Mouse (Mus musculus) liver, embryonic 14.5 days (tissue): ENCODE measurements around the gene Cdk13. TPM values are rescaled to one million over a fixed set of nuclear protein-coding genes. Genes with fewer than 3 reads are reported as not detected.

ENCODE experiments used
- ATAC-seq: fragments of 200-750 bp; cut with Nextera tagmentation; 2 replicates; pipeline ENCODE4 v1.8.0; 2017; ENCODE audit warnings: moderate number of reproducible peaks, mild to moderate bottlenecking, moderate library complexity; ENCODE audit not compliant: insufficient read depth
- DNase-seq, 3 experiments: peaks; one replicate each; pipeline ENCODE4 v3.0.0-alpha.2; 2012 to 2013; ENCODE audit warnings: low read depth in 3 of 3, low spot score in 3 of 3
- H3K27ac ChIP-seq: fragments of 300-500 bp; sonication (generic); 2 replicates; pipeline ENCODE4 v1.5.1; 2014; ENCODE audit warnings: moderate library complexity, mild to moderate bottlenecking, control low read depth, inconsistent platforms
- H3K27me3 ChIP-seq: fragments of 300-500 bp; sonication (generic); 2 replicates; pipeline ENCODE4 v1.6.1; 2014; ENCODE audit warnings: mild to moderate bottlenecking, low read length, moderate library complexity; ENCODE audit not compliant: control insufficient read depth, insufficient read depth
- H3K36me3 ChIP-seq: fragments of 300-500 bp; sonication (generic); replicated peaks from 2 replicates; pipeline ENCODE4 v1.6.1; 2014; ENCODE audit warnings: low read depth; ENCODE audit not compliant: control insufficient read depth, insufficient read depth
- H3K4me1 ChIP-seq, 2 experiments: fragments of 200-500 bp in 1 of 2; fragments of 300-500 bp in 1 of 2; sonication (generic) in 1 of 2; replicated peaks; 2 replicates each; pipeline ENCODE4 v1.6.1; 2012 to 2014; ENCODE audit warnings: antibody characterized with exemption in 1 of 2, inconsistent platforms in 1 of 2, low read length in 1 of 2; ENCODE audit not compliant: control insufficient read depth in 2 of 2, insufficient read depth in 2 of 2
- H3K4me2 ChIP-seq: fragments of 300-500 bp; sonication (generic); 2 replicates; pipeline ENCODE4 v1.6.1; 2014; ENCODE audit warnings: low read depth, mild to moderate bottlenecking, control low read depth, moderate library complexity
- H3K4me3 ChIP-seq, 2 experiments: fragments of 200-500 bp in 1 of 2; fragments of 300-500 bp in 1 of 2; sonication (generic) in 1 of 2; 2 replicates each; pipeline ENCODE4 v1.5.1; 2012 to 2014; ENCODE audit warnings: low read depth in 2 of 2, low read length in 2 of 2, mild to moderate bottlenecking in 2 of 2, control low read depth in 1 of 2, inconsistent platforms in 1 of 2, moderate library complexity in 1 of 2; ENCODE audit not compliant: insufficient read depth in 1 of 2
- H3K9ac ChIP-seq: fragments of 300-500 bp; sonication (generic); replicated peaks from 2 replicates; pipeline ENCODE4 v1.6.1; 2014; ENCODE audit warnings: mild to moderate bottlenecking, control low read depth, moderate library complexity
- H3K9me3 ChIP-seq: fragments of 300-500 bp; sonication (generic); 2 replicates; pipeline ENCODE4 v1.6.1; 2016; ENCODE audit warnings: low read length, mixed read lengths; ENCODE audit not compliant: control insufficient read depth
- CTCF ChIP-seq: IDR thresholded peaks from 2 replicates; pipeline ENCODE4 v1.5.1; 2016; ENCODE audit warnings: antibody characterized with exemption, low read depth, control low read depth
- EP300 ChIP-seq: IDR thresholded peaks from 2 replicates; pipeline ENCODE4 v1.6.1; 2016; ENCODE audit warnings: antibody characterized with exemption, low read depth
- WGBS: fragments of 180-500 bp; shearing (Covaris S2); extraction: QIAGEN DNeasy Blood & Tissue Kit; methylation state at CpG from one replicate; pipeline ENCODE4 v1.1.7; 2014; ENCODE audit not compliant: insufficient replicate concordance; 5-methylcytosine and 5-hydroxymethylcytosine counted together
- polyA plus RNA-seq, 2 experiments: library from polyadenylated mRNA; depleted of rRNA in 1 of 2; stranded (reverse) in 1 of 2; unstranded in 1 of 2; fragments of >200 nt; fragmentation: Nextera tagmentation in 1 of 2; extraction: Ambion mirVana in 1 of 2; gene quantifications; 2 replicates each; pipeline versions ENCODE4 v1.2.1 to v1.2.3; 2012 to 2014

Cdk13 gene
- polyA plus RNA-seq, 2 experiments, result 5.7 to 9.3 TPM

- no peak for ATAC-seq
- Histone ChIP-seq H3K27ac (no peak overlapping the region), H3K4me1 (no peaks in the 10 kb centered on the region), H3K36me3 (no peaks in the 10 kb centered on the region), H3K9me3 (no peaks in the 10 kb centered on the region), H3K4me3 (no peak overlapping the region), H3K27me3 (no peaks in the 10 kb centered on the region), H3K4me2 (no peak overlapping the region), H3K9ac (no peak overlapping the region)
- TF ChIP-seq CTCF (peak; percentile 60), EP300 (no peak)
- 39% methylated on average over 16 of the region's 16 CpGs for WGBS
- DNase-seq, result peak in 1 of 3 experiments; percentile 7
Observed at GRCm38 (mm10) chr13:17837610-17838483, 33.0 kb upstream of the Cdk13 start.

- Histone ChIP-seq H3K27me3 (no peaks in the 10 kb centered on the region), H3K36me3 (no peaks in the 10 kb centered on the region), H3K9ac (no peak overlapping the region), H3K4me2 (no peak overlapping the region), H3K27ac (no peak overlapping the region), H3K4me1 (no peaks in the 10 kb centered on the region), H3K9me3 (no peaks in the 10 kb centered on the region), H3K4me3 (no peak overlapping the region)
- 32% methylated on average over 7 of the region's 7 CpGs for WGBS
- ATAC-seq, result no peak
- DNase-seq, result no peak
- TF ChIP-seq CTCF (no peak), EP300 (no peak)
Observed at GRCm38 (mm10) chr13:17836808-17837207, 31.9 kb upstream of the Cdk13 start.

GRCm38 (mm10) chr13:17832940-17833339, 28.0 kb upstream of the Cdk13 start:
- H3K4me1 ChIP-seq, result no peaks in the 10 kb centered on the region
- no peak overlapping the region for H3K9ac ChIP-seq
- no peak overlapping the region for H3K4me3 ChIP-seq
- no peak overlapping the region for H3K27ac ChIP-seq
- no peaks in the 10 kb centered on the region for H3K36me3 ChIP-seq
- H3K4me2 ChIP-seq, result no peak overlapping the region
- DNase-seq, result no peak
- WGBS, result 40% methylated on average over 3 of the region's 3 CpGs
- H3K9me3 ChIP-seq, result no peaks in the 10 kb centered on the region
- no peaks in the 10 kb centered on the region for H3K27me3 ChIP-seq
- ATAC-seq, result no peak
- TF ChIP-seq EP300 (no peak), CTCF (no peak)

- H3K4me3 ChIP-seq, result no peak overlapping the region
- no peak overlapping the region for H3K9ac ChIP-seq
- H3K4me1 ChIP-seq, result no peaks in the 10 kb centered on the region
- TF ChIP-seq CTCF (no peak), EP300 (no peak)
- no peaks in the 10 kb centered on the region for H3K36me3 ChIP-seq
- H3K9me3 ChIP-seq, result no peaks in the 10 kb centered on the region
- DNase-seq, result no peak
- ATAC-seq, result no peak
- H3K27ac ChIP-seq, result no peak overlapping the region
- H3K27me3 ChIP-seq, result no peaks in the 10 kb centered on the region
- WGBS, result 52% methylated on average over 2 of the region's 2 CpGs
- H3K4me2 ChIP-seq, result no peak overlapping the region
Observed at GRCm38 (mm10) chr13:17817226-17817625, 12.3 kb upstream of the Cdk13 start.

- Histone ChIP-seq H3K27ac (peak overlapping the region; percentile 60), H3K9me3 (no peaks in the 10 kb centered on the region), H3K4me1 (peaks cover 3 to 7% of the 10 kb centered on the region in 2 experiments), H3K36me3 (peaks cover 2% of the 10 kb centered on the region), H3K9ac (peak overlapping the region; percentile 74), H3K4me3 (peak overlapping the region; percentile 89 to 100), H3K4me2 (peak overlapping the region; percentile 90), H3K27me3 (no peaks in the 10 kb centered on the region)
- DNase-seq (peak in 1 of 3 experiments; percentile 2), ATAC-seq (peak; percentile 2; the same call in 1 of the 2 replicates)
- TF ChIP-seq CTCF, result no peak
- no peak for TF ChIP-seq EP300
- WGBS, result 0% methylated on average over 14 of the region's 14 CpGs
Observed at GRCm38 (mm10) chr13:17805614-17805975, 698 bp upstream of the Cdk13 start.
